Comparison of ENCODE assay signal across 21 mouse cellular contexts in genomic region chr12:79010569-79010968, GRCm38 (mm10). TPM values are rescaled to one million over a fixed set of nuclear protein-coding genes. Genes with fewer than 3 reads are reported as not detected.
A peak's percentile ranks its signal among the peaks of the same experiment; 100 is the strongest.
DNase-seq lines count a peak whose midpoint lies in the region; ATAC-seq lines count a peak whose summit lies in the region.
"Had no signal": no experiment of that assay in that cellular context is flagged by ENCODE, and none has a peak within 500 bp of the region (broad histone marks: within the 10 kb centered on the region; RNA-seq: fewer than 3 reads in every experiment).

No protein-coding gene starts in this region.

- 0 out of 2 replicates have a peak overlapping the region, but pooled peaks have one; percentile 11 for H3K27ac ChIP-seq in intestine, embryonic 16.5 days (ENCODE audit: low read length)
- H3K27ac ChIP-seq in intestine, embryonic 15.5 days: no peak overlapping the region
- H3K27ac ChIP-seq in brown adipose tissue, adult 24 weeks (replicated peaks; ENCODE audit: low read depth, low read length): peak overlapping the region; percentile 74
- H3K27ac ChIP-seq in kidney, embryonic 14.5 days (ENCODE audit: low read depth, low read length): peak overlapping the region; percentile 59; the same call in 1 of the 2 replicates
- H3K27ac ChIP-seq in forebrain, embryonic 14.5 days (ENCODE audit: low read depth, low read length): no peak overlapping the region
- H3K27ac ChIP-seq: embryonic facial prominence, embryonic 13.5 days; hindbrain, embryonic 13.5 days; layer of hippocampus, adult 2 months; limb, embryonic 15.5 days; midbrain, embryonic 15.5 days; stomach, embryonic 15.5 days had no signal

- H3K4me3 ChIP-seq in intestine, embryonic 16.5 days (ENCODE audit: low read length): no peak overlapping the region
- H3K4me3 ChIP-seq in intestine, embryonic 15.5 days (replicated peaks): no peak overlapping the region
- no peak overlapping the region for H3K4me3 ChIP-seq in brown adipose tissue, adult 24 weeks (ENCODE audit: insufficient read depth, low read depth, low read length)
- H3K4me3 ChIP-seq in kidney, embryonic 14.5 days (ENCODE audit: low read length): no peak overlapping the region
- H3K4me3 ChIP-seq in forebrain, embryonic 14.5 days (ENCODE audit: low read depth, low read length): no peak overlapping the region
- H3K4me3 ChIP-seq: embryonic facial prominence, embryonic 13.5 days; hindbrain, embryonic 13.5 days; layer of hippocampus, adult 2 months; limb, embryonic 15.5 days; midbrain, embryonic 15.5 days; myocyte; stomach, embryonic 15.5 days had no signal

- H3K36me3 ChIP-seq in intestine, embryonic 16.5 days (ENCODE audit: control insufficient read depth, insufficient read depth, low read length): no peaks in the 10 kb centered on the region; the same call in 1 of the 2 replicates
- H3K36me3 ChIP-seq in intestine, embryonic 15.5 days: no peaks in the 10 kb centered on the region
- no peaks in the 10 kb centered on the region for H3K36me3 ChIP-seq in kidney, embryonic 14.5 days (ENCODE audit: control insufficient read depth, insufficient read depth, low read length)
- no peaks in the 10 kb centered on the region for H3K36me3 ChIP-seq in forebrain, embryonic 14.5 days (ENCODE audit: control insufficient read depth, insufficient read depth, low read length)
- H3K36me3 ChIP-seq: embryonic facial prominence, embryonic 13.5 days; hindbrain, embryonic 13.5 days; limb, embryonic 15.5 days; midbrain, embryonic 15.5 days; stomach, embryonic 15.5 days had no signal

- H3K4me2 ChIP-seq in intestine, embryonic 16.5 days (ENCODE audit: low read depth, low read length): no peak overlapping the region
- H3K4me2 ChIP-seq in intestine, embryonic 15.5 days (replicated peaks): no peak overlapping the region
- no peak overlapping the region for H3K4me2 ChIP-seq in kidney, embryonic 14.5 days (replicated peaks; ENCODE audit: low read depth, low read length)
- no peak overlapping the region for H3K4me2 ChIP-seq in forebrain, embryonic 14.5 days (ENCODE audit: low read length)
- H3K4me2 ChIP-seq: embryonic facial prominence, embryonic 13.5 days; heart, embryonic 11.5 days; hindbrain, embryonic 13.5 days; limb, embryonic 15.5 days; midbrain, embryonic 15.5 days; stomach, embryonic 15.5 days had no signal

- no peak overlapping the region for H3K9ac ChIP-seq in intestine, embryonic 16.5 days (ENCODE audit: low read depth, low read length)
- H3K9ac ChIP-seq in intestine, embryonic 15.5 days: no peak overlapping the region
- H3K9ac ChIP-seq in kidney, embryonic 14.5 days (ENCODE audit: low read depth, low read length): no peak overlapping the region
- H3K9ac ChIP-seq in forebrain, embryonic 14.5 days (ENCODE audit: low read length): no peak overlapping the region
- H3K9ac ChIP-seq: embryonic facial prominence, embryonic 13.5 days; hindbrain, embryonic 13.5 days; limb, embryonic 15.5 days; liver, postnatal 0 days; midbrain, embryonic 15.5 days; stomach, embryonic 15.5 days had no signal

- ATAC-seq in intestine, embryonic 16.5 days: no peak
- ATAC-seq in intestine, embryonic 15.5 days: no peak
- no peak for ATAC-seq in kidney, embryonic 14.5 days (ENCODE audit: low FRiP score, low TSS enrichment)
- ATAC-seq in forebrain, embryonic 14.5 days: no peak
- ATAC-seq: forebrain, embryonic 16.5 days; inflammation-experienced regulatory T-cells, adult 6 months; liver, postnatal 0 days; midbrain, embryonic 15.5 days had no signal

- WGBS in intestine, embryonic 16.5 days: 40% methylated on average over 3 of the region's 3 CpGs
- WGBS in intestine, embryonic 15.5 days: 36% methylated on average over 3 of the region's 3 CpGs
- 28% methylated on average over 3 of the region's 3 CpGs for WGBS in kidney, embryonic 14.5 days
- 47% methylated on average over 3 of the region's 3 CpGs for WGBS in forebrain, embryonic 14.5 days

- H3K9me3 ChIP-seq in intestine, embryonic 16.5 days (ENCODE audit: control insufficient read depth, low read length): no peaks in the 10 kb centered on the region
- no peaks in the 10 kb centered on the region for H3K9me3 ChIP-seq in intestine, embryonic 15.5 days
- H3K9me3 ChIP-seq in kidney, embryonic 14.5 days (ENCODE audit: control insufficient read depth, low read length): no peaks in the 10 kb centered on the region
- H3K9me3 ChIP-seq in forebrain, embryonic 14.5 days (replicated peaks; ENCODE audit: control insufficient read depth, low read length): no peaks in the 10 kb centered on the region
- H3K9me3 ChIP-seq: embryonic facial prominence, embryonic 13.5 days; hindbrain, embryonic 13.5 days; limb, embryonic 15.5 days; midbrain, embryonic 15.5 days; stomach, embryonic 15.5 days had no signal

- H3K4me1 ChIP-seq in intestine, embryonic 16.5 days (ENCODE audit: control insufficient read depth, insufficient read depth, low read length): peaks cover 8% of the 10 kb centered on the region; the same call in 1 of the 2 replicates
- H3K4me1 ChIP-seq in intestine, embryonic 15.5 days (replicated peaks): peaks cover 10% of the 10 kb centered on the region
- peaks cover 3% of the 10 kb centered on the region; the same call in 1 of the 2 replicates for H3K4me1 ChIP-seq in brown adipose tissue, adult 24 weeks (ENCODE audit: control insufficient read depth, insufficient read depth, insufficient read length, low read length)
- peaks cover 3% of the 10 kb centered on the region; the same call in 1 of the 2 replicates for H3K4me1 ChIP-seq in kidney, embryonic 14.5 days (ENCODE audit: control insufficient read depth, insufficient read depth, low read length)
- peaks cover 9% of the 10 kb centered on the region; the same call in 1 of the 2 replicates for H3K4me1 ChIP-seq in forebrain, embryonic 14.5 days (ENCODE audit: control insufficient read depth, insufficient read depth, low read length)

- no peaks in the 10 kb centered on the region for H3K27me3 ChIP-seq in intestine, embryonic 16.5 days (replicated peaks; ENCODE audit: control insufficient read depth, insufficient read depth, low read length)
- H3K27me3 ChIP-seq in intestine, embryonic 15.5 days (replicated peaks): 0 out of 2 replicates have a peak, but pooled peaks cover under 1% of the 10 kb centered on the region
- no peaks in the 10 kb centered on the region for H3K27me3 ChIP-seq in kidney, embryonic 14.5 days (ENCODE audit: control insufficient read depth, insufficient read depth, low read length)
- H3K27me3 ChIP-seq in forebrain, embryonic 14.5 days (replicated peaks; ENCODE audit: control insufficient read depth, insufficient read depth, low read length): no peaks in the 10 kb centered on the region
- H3K27me3 ChIP-seq: hindbrain, embryonic 13.5 days; midbrain, embryonic 15.5 days; stomach, embryonic 15.5 days had no signal

- peak; percentile 15 to 38 for DNase-seq in kidney, postnatal 36 days
- DNase-seq in cerebellum, postnatal 10 days: no peak
- DNase-seq in forebrain, embryonic 14.5 days (ENCODE audit: low spot score): no peak
- DNase-seq: cerebellum, adult 9-10 months; heart, postnatal 14 days; layer of hippocampus, postnatal 36 days; liver, postnatal 0 days had no signal

RNA-seq across cellular contexts. Expression of gene Tmem229b, which starts 3.1 kb away (rescaled TPM):
- polyA plus RNA-seq in intestine, embryonic 16.5 days (2015; fragmentation: Nextera tagmentation; extraction: Ambion mirVana): 5.1 and 5.3 TPM in 2 replicates
- 5.0 and 5.2 TPM in 2 replicates for polyA plus RNA-seq in intestine, embryonic 15.5 days (2015; fragmentation: Nextera tagmentation; extraction: Ambion mirVana)
- polyA plus RNA-seq in brown adipose tissue, adult 24 weeks (2012; ENCODE audit: insufficient read depth, insufficient read length, missing spikeins): 1.0 and 3.5 TPM in 2 replicates
- polyA plus RNA-seq in kidney, embryonic 14.5 days (2014; fragmentation: Nextera tagmentation; extraction: Ambion mirVana): 2.3 and 2.9 TPM in 2 replicates
- polyA plus RNA-seq in forebrain, embryonic 14.5 days (2014; fragmentation: Nextera tagmentation; extraction: Ambion mirVana): 37.7 and 45.5 TPM in 2 replicates

RNA-seq across cellular contexts. Expression of gene Plekhh1, which starts 18.4 kb away (rescaled TPM):
- polyA plus RNA-seq in intestine, embryonic 16.5 days (2015; fragmentation: Nextera tagmentation; extraction: Ambion mirVana): 7.5 and 9.0 TPM in 2 replicates
- 6.8 and 7.3 TPM in 2 replicates for polyA plus RNA-seq in intestine, embryonic 15.5 days (2015; fragmentation: Nextera tagmentation; extraction: Ambion mirVana)
- not detected in 2 replicates for polyA plus RNA-seq in brown adipose tissue, adult 24 weeks (2012; ENCODE audit: insufficient read depth, insufficient read length, missing spikeins)
- 5.3 and 7.9 TPM in 2 replicates for polyA plus RNA-seq in kidney, embryonic 14.5 days (2014; fragmentation: Nextera tagmentation; extraction: Ambion mirVana)
- polyA plus RNA-seq in forebrain, embryonic 14.5 days (2014; fragmentation: Nextera tagmentation; extraction: Ambion mirVana): 0.95 and 1.3 TPM in 2 replicates

Comparison
In these comparisons a context has a peak if more than half of its experiments do, and no peak if none do; other contexts are left out.
1. H3K27ac ChIP-seq: peak in intestine, embryonic 16.5 days (single experiment), brown adipose tissue, adult 24 weeks (single experiment) and kidney, embryonic 14.5 days (single experiment); none in intestine, embryonic 15.5 days (single experiment) and forebrain, embryonic 14.5 days (single experiment).
2. DNase-seq: peak in kidney, postnatal 36 days (2 of 2); none in cerebellum, postnatal 10 days (0 of 2) and forebrain, embryonic 14.5 days (single experiment).